Mouse (Mus musculus) adipocyte (in vitro differentiated cells): ENCODE results near the gene Mfsd9.

Experiments used
- DNase-seq: peaks from one replicate; pipeline ENCODE4 v3.0.0-alpha.2; 2016; ENCODE audit warnings: low spot score

Gene Mfsd9

DNA sequence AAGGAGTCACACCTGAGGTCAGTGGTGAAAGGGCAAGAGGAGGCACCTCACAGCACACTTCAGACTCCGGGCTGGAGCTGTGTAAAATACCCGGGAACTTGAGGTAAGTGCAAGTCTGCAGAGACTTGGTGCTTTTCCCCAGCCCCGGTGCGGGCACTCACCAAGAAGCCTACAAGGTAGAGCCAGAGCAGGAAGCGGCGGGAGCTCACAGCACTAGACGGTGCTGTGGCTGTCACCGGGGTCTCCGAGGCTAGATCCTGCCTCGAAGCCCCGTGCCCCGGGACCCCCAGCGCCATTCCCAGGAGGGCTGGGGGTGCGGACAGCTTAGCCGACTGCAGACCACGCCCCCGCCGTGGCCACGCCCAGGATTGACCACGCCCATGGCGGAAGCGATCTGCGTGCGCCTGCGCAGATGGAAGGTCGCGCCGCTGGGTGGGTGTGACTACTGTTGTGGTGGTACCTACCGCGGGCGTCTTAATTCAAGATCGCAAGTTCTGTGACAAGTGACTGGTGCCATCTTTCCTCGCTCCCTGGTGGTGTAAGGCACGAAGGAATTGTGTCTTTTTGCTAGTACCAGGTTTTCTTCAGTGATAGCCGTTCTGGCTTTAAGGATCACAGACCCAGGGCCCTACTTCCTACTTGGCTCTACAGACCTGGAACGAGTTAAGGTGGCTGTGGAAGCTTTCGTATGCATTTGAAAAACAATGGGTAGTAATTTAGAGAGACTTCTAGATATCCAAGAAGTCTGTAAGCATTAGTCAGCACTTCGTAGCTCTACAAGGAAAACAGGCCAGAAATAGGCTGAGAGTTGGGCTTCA lies at the start of gene Mfsd9:
Gene Mfsd9, minus strand, starts transcription at position 364 of the 818 bp plus-strand sequence.
- peak; percentile 86 for DNase-seq

DNA sequence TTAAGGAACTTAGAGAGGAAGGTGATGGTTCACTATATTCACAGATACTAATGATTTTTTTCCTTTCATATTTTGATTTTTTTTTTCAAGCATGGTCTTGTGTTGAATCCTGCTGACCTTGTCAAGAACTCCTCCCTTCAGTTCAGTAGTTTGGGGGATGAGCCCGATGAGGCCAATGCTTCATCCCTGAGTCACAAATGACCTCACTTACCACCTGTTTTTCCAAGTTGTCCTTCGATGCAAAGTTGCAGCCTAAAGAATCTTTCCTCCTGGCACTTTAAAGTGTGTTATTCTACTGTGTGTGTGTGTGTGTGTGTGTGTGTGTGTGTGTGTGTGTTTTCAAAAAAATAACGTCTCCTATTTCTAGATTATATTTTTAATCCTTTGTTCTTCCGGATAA lies 45.0 kb upstream of the Mfsd9 start:
- no peak for DNase-seq

DNA sequence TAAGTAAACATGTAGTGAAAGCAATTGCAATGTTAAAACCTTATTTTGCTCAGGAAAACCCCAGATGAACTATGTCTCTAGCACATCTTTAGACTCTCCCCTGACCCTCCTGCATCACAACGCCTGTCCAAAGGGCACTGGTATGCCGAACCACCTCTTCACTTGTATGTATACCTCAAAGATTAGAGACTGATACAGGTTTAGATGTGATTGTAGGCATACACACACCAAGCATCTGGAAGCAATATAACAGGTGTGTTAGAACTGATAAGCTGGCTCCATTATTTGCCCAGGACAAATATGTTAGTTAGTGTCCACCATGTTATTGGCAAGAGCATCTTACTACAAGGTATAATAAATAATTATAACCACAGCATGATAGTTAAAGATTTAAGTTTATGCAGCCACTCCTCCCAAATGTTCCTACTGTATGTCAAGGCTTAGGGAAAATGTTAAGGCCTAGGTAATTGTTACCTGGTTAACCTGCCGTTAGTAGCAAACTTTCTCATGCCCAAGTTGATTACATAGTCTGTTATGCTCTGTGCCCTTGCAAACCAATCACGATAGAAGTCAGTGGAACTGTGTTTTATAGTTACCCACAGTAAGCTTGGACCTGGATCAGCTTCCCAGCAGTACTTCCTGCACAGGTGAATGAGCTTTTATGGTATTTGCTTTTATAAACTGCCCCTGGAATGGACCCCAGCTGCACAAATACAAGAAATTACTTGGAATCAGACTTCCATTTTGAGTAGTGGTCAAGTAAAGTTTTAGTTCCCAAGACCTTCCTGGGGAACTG lies 40.4 kb upstream of the Mfsd9 start:
- no peak for DNase-seq

DNA sequence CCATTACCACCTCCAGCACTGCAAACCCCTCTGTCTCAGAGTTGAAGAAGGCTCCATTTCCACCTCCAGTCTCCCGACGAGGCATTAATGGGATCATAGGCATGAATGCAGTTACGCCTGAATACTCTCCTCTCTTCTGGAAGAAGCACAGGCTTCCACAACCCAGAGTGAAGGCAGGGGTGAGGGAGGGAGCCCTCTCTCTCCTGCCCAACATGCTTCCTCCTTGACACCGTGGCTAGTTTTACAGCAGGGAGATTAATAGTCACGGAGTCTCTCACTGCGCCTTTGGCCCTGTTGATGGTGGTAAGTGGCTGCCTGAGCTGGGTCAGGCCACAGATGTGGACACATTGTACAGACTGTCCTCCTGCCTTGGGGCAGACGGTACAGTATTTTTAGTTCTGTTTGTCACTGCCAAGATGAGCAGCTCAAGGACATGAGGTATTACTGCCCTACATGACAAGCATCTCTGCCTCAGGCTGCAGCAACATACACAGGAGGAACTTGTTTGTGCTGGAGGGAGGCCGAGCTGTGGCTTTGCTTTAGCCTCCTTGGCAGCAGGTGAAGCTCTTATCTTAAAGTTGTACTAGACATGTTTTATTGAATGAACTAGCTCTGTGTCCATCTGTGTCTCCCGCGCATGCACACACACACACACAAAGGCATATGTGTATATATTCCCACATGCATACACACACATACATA lies 38.9 kb upstream of the Mfsd9 start:
- no peak for DNase-seq

DNA sequence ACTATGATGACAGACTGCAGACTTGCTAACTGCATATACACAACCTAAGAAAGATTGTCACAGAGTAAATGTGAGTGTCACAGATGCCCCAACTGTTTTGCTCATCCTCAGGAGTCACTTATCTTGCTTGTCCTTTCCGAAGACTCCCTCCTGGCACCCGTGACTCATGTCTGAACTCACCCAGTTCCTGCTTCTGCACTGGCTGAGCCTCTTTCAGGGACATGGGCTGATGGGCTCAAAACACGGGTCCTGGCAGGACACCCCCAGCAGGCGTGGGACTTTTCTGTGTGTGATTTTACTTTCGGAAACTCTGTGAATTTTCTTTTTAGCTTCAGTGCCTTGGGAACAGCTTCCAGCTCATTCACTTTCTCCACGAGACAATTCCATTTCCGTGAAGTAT lies 35.3 kb upstream of the Mfsd9 start:
- DNase-seq = no peak

DNA sequence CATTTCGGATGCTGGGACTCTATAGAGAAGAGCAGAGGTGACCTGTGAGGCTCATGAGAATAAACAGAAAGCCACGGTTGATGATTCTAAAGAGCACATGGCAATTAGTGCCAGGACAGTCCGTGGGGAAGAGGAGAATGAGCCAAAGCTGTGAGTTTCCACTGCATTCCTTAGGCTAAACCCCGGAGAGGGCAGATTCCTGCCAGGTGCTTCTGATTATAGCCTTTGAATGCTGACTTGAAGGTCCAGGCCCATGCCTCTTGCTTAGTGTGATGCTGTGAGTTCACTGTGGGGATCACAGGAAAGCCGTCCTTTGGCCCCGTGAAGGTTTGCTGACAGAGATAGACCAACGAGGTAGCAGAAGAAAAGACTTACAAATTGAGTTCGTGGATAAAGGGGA lies 34.4 kb upstream of the Mfsd9 start:
- no peak for DNase-seq

DNA sequence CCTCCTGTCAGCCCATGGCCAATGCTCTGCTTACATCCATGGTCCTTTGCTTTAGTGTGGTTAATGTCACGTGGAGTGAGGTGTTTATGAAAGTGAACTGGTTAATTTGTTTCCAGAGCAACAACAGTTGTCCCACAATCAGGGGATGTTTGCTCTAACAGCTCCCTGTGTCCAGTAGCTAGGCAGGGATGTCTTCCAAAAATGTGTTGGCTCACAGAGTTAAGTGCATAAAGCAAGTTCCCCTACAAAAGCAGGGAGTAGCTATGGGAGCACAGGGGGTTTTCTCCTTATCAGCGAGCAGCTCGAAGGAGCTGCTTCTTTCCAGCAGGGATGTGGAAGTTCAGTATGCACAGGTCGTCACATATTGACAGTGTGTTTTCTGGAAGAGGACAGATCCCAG lies 34.0 kb upstream of the Mfsd9 start:
- no peak for DNase-seq

DNA sequence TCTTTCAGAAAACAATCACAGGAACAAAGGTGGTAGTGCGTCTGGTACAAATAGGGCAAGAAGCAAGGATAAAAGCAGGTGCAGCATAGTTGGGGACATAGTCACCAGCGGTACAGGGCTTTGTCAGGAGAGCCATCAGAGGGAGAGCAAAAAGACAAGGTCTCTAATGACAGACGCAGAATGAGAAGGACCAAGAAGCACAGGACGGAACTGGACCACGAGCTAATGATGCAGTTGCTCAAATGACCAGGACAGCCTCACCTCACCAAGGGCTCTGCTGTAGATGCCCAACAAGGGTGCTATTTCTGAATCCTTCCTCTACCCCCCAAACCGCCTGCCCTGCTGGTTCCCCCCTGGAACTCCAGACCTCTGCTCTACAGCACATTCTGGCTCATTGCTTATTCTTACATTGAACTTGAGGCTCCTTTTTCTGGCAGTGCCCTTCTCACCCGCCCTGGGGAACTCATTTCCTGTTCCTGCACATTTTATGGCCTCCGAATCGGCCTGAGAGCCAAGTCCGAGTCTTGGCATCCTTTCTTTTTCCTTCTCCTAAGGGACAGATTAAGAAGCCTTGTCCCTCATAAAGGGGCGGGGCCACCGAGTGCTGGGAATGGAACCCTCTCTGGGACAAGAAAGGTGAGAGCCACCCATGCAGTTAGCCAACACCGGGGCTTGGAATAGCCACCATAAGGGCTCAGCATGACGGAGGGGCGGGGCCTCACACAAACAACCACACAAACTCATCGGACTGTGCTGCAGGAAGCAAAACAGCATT lies 24.8 kb upstream of the Mfsd9 start:
- DNase-seq = peak; percentile 69

DNA sequence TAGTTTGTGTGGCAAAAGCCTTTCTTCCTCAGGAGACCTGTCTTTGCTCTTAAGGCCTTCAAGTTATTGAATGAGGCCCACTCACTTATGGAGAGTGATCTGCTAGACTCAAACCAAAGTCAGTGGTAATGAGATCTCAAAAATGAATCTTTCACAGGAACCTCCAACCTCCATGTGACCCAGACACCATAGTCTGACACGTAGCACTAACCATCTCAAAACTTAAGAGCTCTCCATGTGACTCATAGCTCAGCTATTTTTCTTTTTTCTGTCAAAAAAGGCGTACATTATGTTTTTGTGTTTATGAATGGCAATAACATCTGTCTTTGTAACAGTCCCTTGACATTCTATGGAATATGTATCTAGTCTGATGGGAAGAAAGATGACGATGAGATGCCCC lies 18.2 kb upstream of the Mfsd9 start:
- no peak for DNase-seq

DNA sequence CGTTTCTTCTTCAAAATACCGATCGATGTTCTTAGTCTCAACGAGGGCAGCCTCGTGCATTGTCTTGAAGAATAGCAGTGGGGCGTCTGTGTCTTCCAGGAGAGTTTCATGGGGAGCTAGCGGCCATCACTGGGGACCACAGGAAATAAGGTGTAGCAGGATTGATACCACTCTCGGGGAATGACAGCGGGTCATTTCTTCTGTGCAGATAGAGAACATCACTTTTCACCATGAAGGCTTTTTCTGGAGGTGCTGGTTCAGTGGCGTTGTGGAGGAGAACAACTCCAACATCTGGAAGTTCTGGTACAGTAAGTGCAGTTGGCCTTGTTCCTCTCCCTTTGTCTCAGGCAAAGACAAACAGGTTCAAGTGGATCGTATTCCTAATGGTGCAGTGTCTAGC lies 15.4 kb upstream of the Mfsd9 start:
- no peak for DNase-seq

DNA sequence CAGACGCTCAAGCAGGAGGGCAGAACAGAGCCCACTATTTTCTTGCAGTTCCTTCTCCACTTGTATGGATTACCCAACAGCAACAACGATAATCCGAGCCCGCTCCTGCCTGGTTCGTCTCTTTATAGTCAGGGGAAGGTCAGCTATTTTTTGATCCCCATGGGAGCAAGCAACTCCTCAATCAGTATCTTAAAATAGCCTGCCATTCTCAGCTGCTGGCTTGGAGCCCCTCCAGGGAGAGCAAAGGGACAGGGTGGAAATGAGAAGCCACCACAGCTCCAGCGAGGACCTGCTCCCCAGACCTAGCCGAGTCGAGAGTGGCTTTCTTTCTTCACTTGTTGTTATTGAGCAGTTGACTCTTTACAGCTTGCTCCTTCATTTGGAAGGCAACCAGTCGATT lies 14.9 kb upstream of the Mfsd9 start, which contains the start of gene Tmem182:
Gene Tmem182, plus strand, starts transcription at position 251 of the 400 bp plus-strand sequence.
- peak; percentile 86 for DNase-seq

DNA sequence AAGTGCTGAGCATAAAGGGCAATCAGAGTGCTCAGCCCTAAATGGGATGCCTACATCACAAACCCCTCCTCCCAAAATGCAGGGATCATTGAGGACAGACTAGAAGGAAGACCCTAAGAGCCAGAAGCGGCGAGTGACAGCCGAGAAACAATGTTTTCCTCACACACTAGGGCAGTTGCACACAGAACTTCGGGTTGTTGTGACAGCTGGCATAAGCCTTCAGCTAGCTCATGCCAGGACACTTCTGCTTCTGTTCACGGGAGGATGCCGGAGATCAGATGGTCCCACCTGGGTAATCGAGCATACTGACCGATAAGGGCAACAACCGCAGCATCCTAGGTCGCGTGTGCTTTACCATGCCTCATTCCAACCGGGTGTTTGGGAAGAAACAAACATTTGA lies 13.6 kb upstream of the Mfsd9 start:
- DNase-seq = no peak

DNA sequence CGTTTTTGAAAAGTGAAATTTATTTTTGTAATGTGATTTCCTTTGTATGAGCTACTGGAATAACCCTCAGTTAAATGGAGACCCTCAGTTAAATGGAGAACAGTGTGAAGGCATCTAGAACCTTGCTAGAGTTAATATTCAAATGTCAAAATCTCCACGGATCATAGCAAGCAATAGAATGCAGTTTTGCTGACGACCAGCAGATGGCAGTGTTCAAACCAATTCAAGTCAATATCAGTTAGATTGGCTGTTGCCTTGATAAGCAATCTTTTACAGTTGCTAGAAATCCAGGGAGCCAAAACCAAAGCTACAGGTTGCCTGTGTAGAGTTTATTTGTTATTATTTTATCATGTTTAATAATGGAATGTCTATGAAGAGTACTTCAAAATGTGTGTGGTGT lies 12.3 kb upstream of the Mfsd9 start:
- DNase-seq = peak; percentile 66

DNA sequence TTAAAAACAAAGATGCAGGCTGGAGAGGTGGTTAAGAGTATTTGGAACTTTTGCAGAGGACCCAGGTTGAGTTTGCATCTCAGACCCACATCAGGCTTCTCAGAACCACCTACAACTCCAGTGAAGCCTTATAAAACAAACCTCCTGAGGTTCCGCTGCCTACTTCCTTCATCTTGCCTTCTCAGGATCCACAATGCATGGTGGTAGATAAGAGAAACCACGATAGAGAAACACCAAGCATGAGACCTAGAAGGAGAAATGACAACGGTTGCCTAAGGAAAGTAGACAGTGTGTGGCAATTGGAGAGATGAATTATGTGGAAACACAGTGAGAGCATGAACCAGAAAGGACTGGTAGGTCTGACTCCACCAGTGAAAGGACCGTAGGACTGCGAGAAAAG lies 10.4 kb upstream of the Mfsd9 start:
- DNase-seq = no peak

DNA sequence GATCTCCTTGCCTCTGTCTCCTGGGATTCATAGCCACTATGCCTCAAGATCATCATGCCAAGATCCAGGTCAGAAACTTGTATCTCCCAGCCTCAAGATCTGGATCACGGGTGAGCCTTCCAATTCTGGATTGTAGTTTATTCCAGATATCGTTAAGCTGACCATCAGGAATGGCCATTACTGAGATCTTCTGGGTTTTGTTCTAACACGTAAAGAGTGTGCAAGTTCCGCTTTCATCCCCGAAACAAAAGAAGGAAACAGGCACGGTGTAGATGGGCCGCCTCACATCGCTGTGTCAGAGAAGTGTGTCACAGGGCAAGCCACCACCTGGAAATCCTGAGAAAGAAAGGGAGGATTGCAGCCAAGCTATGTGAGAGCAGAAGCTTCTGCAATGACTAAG lies 8.6 kb upstream of the Mfsd9 start:
- DNase-seq = no peak

DNA sequence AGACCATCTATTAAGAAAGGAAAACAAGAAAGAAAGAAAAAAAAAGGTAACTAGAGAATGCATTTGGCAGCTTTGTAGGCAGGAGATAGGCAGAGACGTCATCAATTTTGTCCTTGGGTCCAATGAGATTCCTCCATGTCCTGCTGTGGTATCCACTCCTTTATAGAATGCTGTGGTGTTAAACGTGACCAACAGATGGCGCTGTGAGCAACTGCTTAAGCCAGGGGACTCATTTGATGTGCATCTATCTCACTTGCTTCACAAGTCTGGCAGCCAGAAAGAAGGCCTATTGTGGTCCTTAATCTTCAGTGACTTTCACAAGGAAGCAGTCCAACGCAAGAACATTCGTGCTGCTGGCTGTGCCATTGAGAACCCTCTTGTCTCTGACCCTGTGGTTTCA lies 6.9 kb upstream of the Mfsd9 start:
- peak; percentile 56 for DNase-seq

DNA sequence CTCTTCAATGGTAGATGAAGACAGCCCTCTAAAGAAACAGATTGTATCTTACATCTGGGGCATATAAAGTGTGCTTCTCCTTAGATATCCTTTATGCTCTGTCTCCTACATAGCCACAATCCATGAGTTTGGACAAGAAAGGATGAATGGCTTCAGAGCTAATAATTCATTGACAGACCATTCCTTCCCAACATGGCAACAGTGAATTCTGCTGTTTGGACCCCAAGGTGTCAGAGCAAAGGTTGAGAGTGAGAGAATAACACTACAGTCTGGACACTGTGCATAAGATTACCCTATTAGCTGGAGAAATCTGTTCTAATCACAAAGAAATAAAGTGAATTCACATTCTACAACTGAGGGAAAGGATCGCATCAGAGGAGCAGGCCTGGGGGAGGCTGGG lies 5.0 kb upstream of the Mfsd9 start:
- DNase-seq = no peak

DNA sequence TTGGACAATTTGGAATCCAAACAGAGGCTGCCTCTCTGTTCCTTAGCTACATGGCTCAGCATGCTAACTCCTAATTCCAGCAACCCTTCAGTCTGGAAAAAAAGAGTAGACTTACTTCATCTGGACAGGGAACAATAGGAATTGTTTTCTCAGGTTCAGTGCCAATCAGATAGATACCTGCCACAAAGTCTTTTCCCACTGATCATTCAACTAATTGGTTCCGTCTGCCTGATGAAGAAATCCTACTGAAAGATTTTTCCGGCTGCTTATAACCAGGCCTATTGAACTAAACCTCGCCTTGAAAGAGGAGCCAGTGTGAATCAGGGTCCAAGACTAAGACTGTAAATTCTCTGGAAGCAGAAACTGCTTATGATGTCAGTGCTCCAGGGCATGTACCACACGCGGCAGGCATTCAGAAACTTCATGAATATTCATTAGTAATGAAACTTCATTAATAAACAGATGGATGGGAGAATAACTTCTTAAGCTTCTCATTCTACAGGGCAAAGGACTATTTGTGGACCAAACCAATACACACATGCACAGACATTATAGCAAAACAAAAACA lies 737 bp downstream of the Mfsd9 start:
- no peak for DNase-seq

DNA sequence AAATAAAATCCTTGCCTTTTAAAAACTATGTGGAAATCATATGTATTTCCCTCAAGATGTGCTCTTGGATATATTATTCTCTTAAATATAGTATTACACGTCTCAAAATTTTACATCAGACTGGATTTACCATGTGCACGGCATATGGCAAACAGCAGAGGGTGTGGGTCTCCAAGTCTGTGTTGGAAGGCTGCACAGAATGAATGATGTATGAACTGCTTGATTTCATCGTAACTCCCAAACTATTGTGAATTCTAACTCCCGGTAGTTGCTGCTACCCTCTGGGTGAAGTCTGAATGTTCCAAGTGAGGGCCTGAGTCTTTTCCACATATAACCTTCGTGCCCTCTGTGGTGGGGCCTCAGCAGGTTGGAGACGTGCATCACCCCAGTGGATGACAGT lies 1.5 kb downstream of the Mfsd9 start:
- DNase-seq = no peak

DNA sequence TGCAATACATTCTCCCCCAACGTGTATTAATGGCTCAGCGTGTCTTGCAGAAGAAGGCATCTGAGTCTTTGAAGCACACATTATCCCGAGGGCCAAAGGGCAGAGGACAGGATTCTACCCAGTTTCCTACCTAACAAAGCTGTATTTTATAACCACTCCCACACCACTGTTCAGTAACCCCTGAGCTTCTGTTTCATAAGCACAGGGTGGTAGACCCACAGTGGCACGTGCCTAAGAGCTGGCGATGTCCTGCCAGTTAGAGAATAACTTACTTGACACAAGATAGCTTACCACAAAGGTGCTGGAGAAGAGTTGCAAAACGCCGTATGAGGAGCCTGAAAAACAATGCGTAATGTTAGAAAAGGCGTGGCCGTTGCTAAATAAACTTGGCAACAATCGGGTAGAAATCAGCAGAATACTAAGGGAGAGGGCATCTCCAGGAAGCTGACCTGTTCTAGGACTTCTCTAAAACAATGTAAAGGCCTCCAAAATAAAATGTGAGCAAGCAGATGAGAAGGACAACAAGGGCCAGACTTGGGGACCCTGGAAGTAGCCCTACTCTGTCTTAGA lies 4.5 kb downstream of the Mfsd9 start:
- peak; percentile 66 for DNase-seq

DNA sequence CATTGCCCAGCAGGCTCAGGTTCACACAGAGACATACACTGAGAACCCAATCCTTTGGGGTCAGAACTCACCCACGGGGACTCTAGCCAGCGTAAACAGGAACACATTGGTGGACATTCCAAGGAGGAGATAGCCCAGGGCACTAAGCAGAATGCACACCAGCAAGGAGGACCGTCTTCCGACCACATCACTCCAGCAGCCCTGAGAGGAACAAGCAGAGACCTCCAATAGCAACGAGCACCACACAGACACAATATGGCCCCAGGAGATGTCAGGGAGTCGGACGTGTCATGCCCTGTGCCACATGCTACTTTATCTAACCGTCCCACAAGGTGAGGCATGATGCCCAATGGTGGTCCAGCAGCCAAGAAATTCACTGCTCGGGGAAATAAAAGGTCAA lies 6.2 kb downstream of the Mfsd9 start:
- DNase-seq = no peak
